Mouse (Mus musculus) neural tube, embryonic 11.5 days (tissue): ENCODE measurements at regions not wholly inside any gene's neighbourhood (a gene's known extent, or its start where the extent isn't known, plus 50 kb on each side); places are given as distances from the start of the nearest gene placed in this dataset.

Experiments
- ATAC-seq: fragments of 200-750 bp; cut with Nextera tagmentation; 2 replicates; pipeline ENCODE4 v1.8.0; 2017; ENCODE audit warnings: moderate number of reproducible peaks, mild to moderate bottlenecking, moderate TSS enrichment, moderate library complexity; ENCODE audit not compliant: insufficient read depth, low FRiP score, low TSS enrichment
- DNase-seq: peaks from one replicate; pipeline ENCODE4 v3.0.0-alpha.2; 2015; ENCODE audit warnings: low spot score
- H3K27ac ChIP-seq: fragments of 300-500 bp; sonication (generic); 2 replicates; pipeline ENCODE4 v1.5.1; 2014; ENCODE audit warnings: low read depth, mild to moderate bottlenecking, low read length
- H3K27me3 ChIP-seq: fragments of 300-500 bp; sonication (generic); 2 replicates; pipeline ENCODE4 v1.6.1; 2014; ENCODE audit warnings: mild to moderate bottlenecking, low read length, mixed read lengths; ENCODE audit not compliant: control insufficient read depth, insufficient read depth
- H3K36me3 ChIP-seq: fragments of 300-500 bp; sonication (generic); 2 replicates; pipeline ENCODE4 v1.6.1; 2014; ENCODE audit warnings: mild to moderate bottlenecking, low read length, moderate library complexity, mixed read lengths; ENCODE audit not compliant: control insufficient read depth, insufficient read depth
- H3K4me1 ChIP-seq: fragments of 300-500 bp; sonication (generic); 2 replicates; pipeline ENCODE4 v1.6.1; 2014; ENCODE audit warnings: low read length, mixed read lengths; ENCODE audit not compliant: control insufficient read depth, insufficient read depth
- H3K4me2 ChIP-seq: fragments of 300-500 bp; sonication (generic); 2 replicates; pipeline ENCODE4 v1.6.1; 2014; ENCODE audit warnings: low read depth, mild to moderate bottlenecking, moderate library complexity
- H3K4me3 ChIP-seq: fragments of 300-500 bp; sonication (generic); 2 replicates; pipeline ENCODE4 v1.5.1; 2014; ENCODE audit warnings: low read depth, low read length
- H3K9ac ChIP-seq: fragments of 300-500 bp; sonication (generic); 2 replicates; pipeline ENCODE4 v1.6.1; 2014; ENCODE audit warnings: mild to moderate bottlenecking, low read length
- H3K9me3 ChIP-seq: fragments of 300-500 bp; sonication (generic); 2 replicates; pipeline ENCODE4 v1.6.1; 2016; ENCODE audit warnings: low read length; ENCODE audit not compliant: control insufficient read depth
- WGBS: fragments of 180-500 bp; shearing (Covaris S2); extraction: QIAGEN DNeasy Blood & Tissue Kit; methylation state at CpG from one replicate; pipeline ENCODE4 v1.1.7; 2014; 5-methylcytosine and 5-hydroxymethylcytosine counted together

DNA sequence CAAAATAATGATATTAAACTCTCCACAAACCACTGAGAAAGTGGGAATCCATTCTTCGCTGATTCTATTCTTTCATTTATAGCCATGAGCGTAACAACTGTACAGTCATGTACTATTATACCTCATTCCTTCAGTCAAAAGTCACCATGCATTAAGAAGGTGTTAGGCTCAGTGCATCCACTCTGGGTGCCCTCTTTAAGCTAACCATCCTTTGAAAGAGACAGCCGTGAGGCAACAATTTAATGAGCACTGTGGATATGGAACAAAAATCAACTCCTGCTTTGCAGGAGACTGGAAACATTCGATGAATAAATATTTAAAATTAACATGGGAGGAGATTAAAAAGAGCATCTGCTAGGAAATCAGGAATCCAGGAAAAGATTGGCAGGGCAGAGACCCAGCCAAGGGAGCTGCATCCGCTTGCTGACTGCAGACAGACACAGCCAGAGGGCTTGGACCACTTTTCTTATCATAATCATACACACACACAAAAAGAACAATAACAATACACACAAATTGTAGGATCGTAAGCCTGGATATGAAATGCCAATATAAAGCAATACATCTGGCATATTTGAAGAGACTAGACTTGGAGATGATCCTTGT, 309.2 kb upstream of the Negr1 start:
- H3K27ac ChIP-seq = no peak overlapping the region
- no peaks in the 10 kb centered on the region for H3K36me3 ChIP-seq
- ATAC-seq (0 out of 2 replicates have a peak, but pooled peaks have one; percentile 4), DNase-seq (no peak)
- H3K4me3 ChIP-seq = no peak overlapping the region
- 89% methylated on average over 6 of the region's 6 CpGs for WGBS
- no peak overlapping the region for H3K4me2 ChIP-seq
- H3K27me3 ChIP-seq = no peaks in the 10 kb centered on the region
- no peaks in the 10 kb centered on the region for H3K4me1 ChIP-seq
- H3K9me3 ChIP-seq = no peaks in the 10 kb centered on the region
- H3K9ac ChIP-seq = no peak overlapping the region

DNA sequence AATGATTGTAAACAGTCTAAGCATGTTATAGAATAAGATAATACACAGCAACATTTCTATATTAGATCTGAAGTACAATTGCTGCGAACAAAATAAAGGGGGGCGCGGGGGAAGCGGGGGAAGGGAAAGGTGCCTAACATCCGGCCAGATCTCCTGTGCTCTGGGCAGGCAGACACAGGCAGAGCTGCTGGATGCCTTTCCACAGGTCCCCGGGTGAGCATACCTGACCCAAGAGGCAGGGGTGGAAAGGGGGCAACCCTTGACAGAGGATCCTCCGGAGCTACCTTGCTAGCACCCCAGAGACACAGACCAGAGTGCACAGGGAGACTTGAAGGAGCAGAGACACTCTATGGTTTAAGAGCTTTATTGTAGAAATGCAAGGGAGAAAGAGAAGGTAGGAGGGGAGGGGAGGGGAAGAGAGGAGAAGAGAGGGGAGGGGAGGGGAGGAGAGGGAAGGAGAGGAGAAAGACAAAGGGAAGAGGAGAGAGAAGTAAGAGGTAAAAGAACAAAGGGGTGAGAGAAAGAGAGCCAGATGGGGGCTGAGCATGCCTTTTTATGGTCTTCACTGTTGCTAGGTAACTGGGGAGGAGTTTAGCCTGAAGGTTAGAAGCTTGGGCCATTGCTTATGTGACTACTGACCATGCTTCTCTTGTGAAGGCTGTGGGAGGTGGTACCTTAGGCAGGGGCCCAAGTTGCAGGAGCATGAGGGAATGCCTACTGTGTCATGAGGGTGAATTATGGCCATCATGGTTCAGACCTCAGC, 308.2 kb upstream of the Negr1 start:
- Histone ChIP-seq H3K4me1 (no peaks in the 10 kb centered on the region), H3K9me3 (no peaks in the 10 kb centered on the region), H3K36me3 (no peaks in the 10 kb centered on the region), H3K9ac (no peak overlapping the region), H3K27me3 (no peaks in the 10 kb centered on the region), H3K27ac (no peak overlapping the region), H3K4me3 (no peak overlapping the region), H3K4me2 (no peak overlapping the region)
- ATAC-seq (peak; percentile 59), DNase-seq (no peak)
- WGBS = 70% methylated on average over 7 of the region's 7 CpGs

DNA sequence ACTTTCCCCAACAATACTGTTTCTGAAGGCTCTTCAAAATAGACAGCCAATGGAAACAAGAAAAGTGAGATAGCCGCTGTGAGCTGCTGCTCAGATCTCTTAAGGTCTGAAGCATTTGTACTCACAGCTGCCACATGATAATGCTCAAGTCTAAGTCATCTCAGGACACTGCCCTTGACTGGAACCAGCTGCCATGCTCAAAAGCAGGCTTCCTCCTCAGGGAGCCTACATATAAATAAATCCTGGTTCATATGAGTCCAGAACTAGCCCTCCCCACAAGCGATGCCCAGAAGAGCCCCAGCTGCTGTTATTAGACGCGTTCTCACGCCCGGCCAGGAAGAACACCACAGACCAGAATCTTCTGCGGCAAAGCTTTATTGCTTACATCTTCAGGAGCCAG, 304.9 kb upstream of the Negr1 start:
- Histone ChIP-seq H3K4me2 (no peak overlapping the region), H3K4me3 (no peak overlapping the region), H3K27me3 (no peaks in the 10 kb centered on the region), H3K9me3 (no peaks in the 10 kb centered on the region), H3K27ac (no peak overlapping the region), H3K4me1 (no peaks in the 10 kb centered on the region), H3K9ac (no peak overlapping the region), H3K36me3 (no peaks in the 10 kb centered on the region)
- 95% methylated on average over 7 of the region's 7 CpGs for WGBS
- ATAC-seq = no peak
- no peak for DNase-seq

DNA sequence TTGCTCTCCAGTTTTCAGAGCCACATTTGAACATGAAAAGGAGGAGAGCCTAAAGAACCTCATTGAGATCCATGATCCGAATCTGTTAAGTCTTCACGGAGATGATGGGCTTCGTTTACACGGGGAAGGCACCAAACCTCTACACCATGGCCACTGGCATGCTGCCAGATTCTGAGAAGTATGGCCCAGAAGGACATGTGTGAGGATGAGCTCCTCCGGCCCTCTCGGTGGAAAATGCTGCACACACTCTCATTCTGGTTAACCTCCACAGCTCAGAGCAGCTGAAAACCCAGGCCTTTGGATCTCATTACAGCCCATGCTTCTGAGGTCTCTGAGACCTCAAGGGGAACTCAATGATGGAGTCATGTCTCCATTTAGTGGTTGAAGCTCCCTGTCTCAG, 296.9 kb upstream of the Negr1 start:
- ATAC-seq = no peak
- 92% methylated on average over 6 of the region's 6 CpGs for WGBS

DNA sequence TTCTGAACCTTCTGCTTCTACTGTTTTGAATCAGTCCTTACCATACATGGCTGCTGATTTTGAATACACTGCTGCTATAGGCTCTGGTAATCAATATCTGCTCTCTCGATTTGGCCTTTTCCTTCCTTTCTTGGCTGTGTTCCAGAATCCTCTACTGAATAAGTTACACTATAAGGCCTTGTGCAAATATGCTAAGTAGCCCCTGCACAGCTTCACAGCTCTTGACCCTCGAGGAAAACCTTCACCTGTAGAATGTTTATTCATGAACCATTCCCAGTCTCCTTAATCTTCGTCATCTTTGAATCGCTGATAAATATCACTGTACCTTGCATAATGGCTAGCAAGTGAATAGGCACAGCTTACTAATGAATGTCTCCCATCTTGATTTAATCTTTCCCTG, 293.9 kb upstream of the Negr1 start:
- Histone ChIP-seq H3K9ac (no peak overlapping the region), H3K27me3 (no peaks in the 10 kb centered on the region), H3K27ac (no peak overlapping the region), H3K4me3 (no peak overlapping the region), H3K4me1 (no peaks in the 10 kb centered on the region), H3K4me2 (no peak overlapping the region), H3K36me3 (no peaks in the 10 kb centered on the region), H3K9me3 (no peaks in the 10 kb centered on the region)
- DNase-seq (no peak), ATAC-seq (no peak)
- 79% methylated on average over 4 of the region's 4 CpGs for WGBS

More for the DNA sequence above, 296.9 kb upstream of the Negr1 start:
- no peak overlapping the region for H3K27ac ChIP-seq
- H3K27me3 ChIP-seq = no peaks in the 10 kb centered on the region
- no peak overlapping the region for H3K4me2 ChIP-seq
- DNase-seq = no peak
- H3K9me3 ChIP-seq = no peaks in the 10 kb centered on the region
- H3K4me1 ChIP-seq = no peaks in the 10 kb centered on the region
- H3K4me3 ChIP-seq = no peak overlapping the region
- H3K36me3 ChIP-seq = no peaks in the 10 kb centered on the region
- no peak overlapping the region for H3K9ac ChIP-seq

DNA sequence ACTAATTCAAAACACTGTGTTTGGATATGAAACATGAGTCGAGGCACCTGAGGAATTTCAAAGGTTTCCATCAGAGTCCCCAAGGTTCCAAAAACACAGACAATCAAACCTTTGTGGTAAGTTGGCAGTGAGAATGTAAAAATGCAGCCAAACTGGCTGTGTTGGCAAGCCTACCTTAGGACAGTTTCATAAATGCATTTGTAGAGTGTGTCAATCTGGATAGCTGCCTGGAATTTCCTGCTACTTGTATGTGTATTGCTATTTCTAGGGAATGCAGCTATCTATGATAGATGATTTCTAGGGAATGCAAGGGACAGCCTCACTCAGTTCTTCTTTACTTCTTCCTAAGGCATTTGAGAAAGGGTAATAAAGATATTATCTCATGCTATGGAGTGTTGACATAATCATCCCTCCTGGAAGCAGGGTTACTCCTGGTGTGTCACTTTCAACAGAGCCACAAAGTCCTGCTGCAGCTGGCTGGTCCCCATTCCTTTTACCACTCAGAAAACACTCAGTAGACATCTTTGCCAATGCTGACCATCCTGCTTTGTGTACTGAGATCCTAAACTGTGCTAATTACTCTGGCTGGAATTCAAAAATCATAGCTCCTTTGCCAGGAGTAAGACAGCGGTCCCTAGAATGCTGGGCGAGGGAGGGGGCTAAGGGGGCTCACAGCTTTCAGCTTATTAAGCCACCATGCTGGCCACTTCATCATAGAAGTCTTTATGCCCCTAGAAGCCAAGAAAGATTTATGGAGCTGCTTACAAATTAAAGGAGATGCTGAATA, 261.4 kb upstream of the Negr1 start:
- peak; percentile 16; the same call in 1 of the 2 replicates for ATAC-seq
- Histone ChIP-seq H3K36me3 (no peaks in the 10 kb centered on the region), H3K9ac (no peak overlapping the region), H3K4me1 (peaks cover 3% of the 10 kb centered on the region), H3K9me3 (no peaks in the 10 kb centered on the region), H3K27ac (no peak overlapping the region), H3K27me3 (no peaks in the 10 kb centered on the region), H3K4me2 (no peak overlapping the region), H3K4me3 (no peak overlapping the region)
- DNase-seq = no peak
- 64% methylated on average over 3 of the region's 3 CpGs for WGBS

DNA sequence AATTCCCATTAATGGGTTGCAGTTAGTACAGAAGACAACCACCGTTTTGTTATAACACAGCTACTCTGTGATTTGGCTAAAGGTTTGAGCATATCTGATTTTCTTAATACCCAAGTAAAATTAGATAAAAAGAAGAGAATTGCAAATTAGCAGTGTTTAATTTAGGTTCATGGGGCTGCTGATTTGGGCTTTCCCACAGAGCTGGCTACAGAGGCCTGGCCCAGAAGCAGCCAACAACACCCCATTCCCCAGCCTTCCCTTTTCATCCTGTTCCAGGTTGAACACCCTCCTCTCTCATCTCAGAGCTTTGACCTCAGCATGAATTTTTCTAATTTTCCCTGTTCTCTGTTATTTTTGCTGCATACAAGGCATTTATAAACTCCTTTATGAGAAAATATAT, 260.3 kb upstream of the Negr1 start:
- DNase-seq = no peak
- ATAC-seq = no peak
- no peak overlapping the region for H3K9ac ChIP-seq
- H3K27ac ChIP-seq = no peak overlapping the region
- no peak overlapping the region for H3K4me2 ChIP-seq
- H3K4me3 ChIP-seq = no peak overlapping the region
- peaks cover 3% of the 10 kb centered on the region for H3K4me1 ChIP-seq
- 79% methylated on average over 1 of the region's 1 CpGs for WGBS
- no peaks in the 10 kb centered on the region for H3K36me3 ChIP-seq
- no peaks in the 10 kb centered on the region for H3K9me3 ChIP-seq
- no peaks in the 10 kb centered on the region for H3K27me3 ChIP-seq

DNA sequence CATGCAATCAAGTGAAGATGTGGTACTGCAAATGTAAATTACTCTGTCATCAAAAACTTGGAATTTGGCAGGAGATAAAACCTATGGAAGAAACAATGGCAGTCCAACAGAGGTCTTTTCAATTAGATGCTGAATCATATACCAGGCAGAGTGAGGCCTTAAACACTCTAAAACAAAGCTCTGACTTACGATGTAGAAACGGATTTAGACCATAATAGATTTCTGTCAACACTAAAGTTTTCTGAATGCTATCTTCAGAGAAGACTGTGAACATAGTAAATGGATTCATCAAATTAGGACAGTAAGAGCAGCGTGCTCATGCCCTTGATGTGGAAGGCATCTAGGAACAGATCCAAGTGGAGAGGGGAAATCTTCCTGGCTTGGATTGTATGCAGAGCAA, 259.8 kb upstream of the Negr1 start:
- no peak for ATAC-seq
- no peak overlapping the region for H3K4me3 ChIP-seq
- 84% methylated on average over 3 of the region's 3 CpGs for WGBS
- H3K9me3 ChIP-seq = no peaks in the 10 kb centered on the region
- no peak overlapping the region for H3K4me2 ChIP-seq
- peaks cover 3% of the 10 kb centered on the region for H3K4me1 ChIP-seq
- no peaks in the 10 kb centered on the region for H3K36me3 ChIP-seq
- DNase-seq = no peak
- H3K27me3 ChIP-seq = no peaks in the 10 kb centered on the region
- no peak overlapping the region for H3K9ac ChIP-seq
- no peak overlapping the region for H3K27ac ChIP-seq
